Mouse (Mus musculus) midbrain, embryonic 12.5 days (tissue): Measurements from ENCODE around the gene Hnrnpk. TPM values are rescaled to one million over a fixed set of nuclear protein-coding genes. Genes with fewer than 3 reads are reported as not detected.
"Not testable (repeated sequence)": the region's sequence is repeated elsewhere in the genome, so short reads cannot be mapped to it uniquely, and the experiment has no call there.

Experiments used
- ATAC-seq: fragments of 200-750 bp; cut with Nextera tagmentation; 2 replicates; pipeline ENCODE4 v1.8.0; 2017; ENCODE audit warnings: low read depth, moderate TSS enrichment, moderate library complexity; ENCODE audit not compliant: low FRiP score
- H3K27ac ChIP-seq: fragments of 300-500 bp; sonication (generic); replicated peaks from 2 replicates; pipeline ENCODE4 v1.5.1; 2016; ENCODE audit warnings: mild to moderate bottlenecking
- H3K27me3 ChIP-seq: fragments of 300-500 bp; sonication (generic); 2 replicates; pipeline ENCODE4 v1.6.1; 2016; ENCODE audit warnings: mild to moderate bottlenecking
- H3K36me3 ChIP-seq: fragments of 300-500 bp; sonication (generic); 2 replicates; pipeline ENCODE4 v1.6.1; 2016
- H3K4me1 ChIP-seq: fragments of 300-500 bp; sonication (generic); 2 replicates; pipeline ENCODE4 v1.6.1; 2016
- H3K4me2 ChIP-seq: fragments of 300-500 bp; sonication (generic); replicated peaks from 2 replicates; pipeline ENCODE4 v1.6.1; 2016; ENCODE audit warnings: mild to moderate bottlenecking, moderate library complexity
- H3K4me3 ChIP-seq: fragments of 300-500 bp; sonication (generic); 2 replicates; pipeline ENCODE4 v1.5.1; 2016; ENCODE audit warnings: mild to moderate bottlenecking
- H3K9ac ChIP-seq: fragments of 300-500 bp; sonication (generic); replicated peaks from 2 replicates; pipeline ENCODE4 v1.6.1; 2016; ENCODE audit warnings: mild to moderate bottlenecking, moderate library complexity
- H3K9me3 ChIP-seq: fragments of 300-500 bp; sonication (generic); 2 replicates; pipeline ENCODE4 v1.6.1; 2016; ENCODE audit warnings: mild to moderate bottlenecking
- whole genome bisulfite sequencing: fragments of 180-500 bp; shearing (Covaris S2); methylation state at CpG from one replicate; pipeline ENCODE4 v1.1.7; 2016; 5-methylcytosine and 5-hydroxymethylcytosine counted together
- polyA plus RNA-seq: library from polyadenylated mRNA; unstranded; fragments of >200 nt; fragmentation: Nextera tagmentation; extraction: Ambion mirVana; gene quantifications from 2 replicates; pipeline ENCODE4 v1.2.1, GENCODE M21; 2016

The Hnrnpk gene
- polyA plus RNA-seq, 1 experiment from 2014 or later: 2,145 TPM

DNA sequence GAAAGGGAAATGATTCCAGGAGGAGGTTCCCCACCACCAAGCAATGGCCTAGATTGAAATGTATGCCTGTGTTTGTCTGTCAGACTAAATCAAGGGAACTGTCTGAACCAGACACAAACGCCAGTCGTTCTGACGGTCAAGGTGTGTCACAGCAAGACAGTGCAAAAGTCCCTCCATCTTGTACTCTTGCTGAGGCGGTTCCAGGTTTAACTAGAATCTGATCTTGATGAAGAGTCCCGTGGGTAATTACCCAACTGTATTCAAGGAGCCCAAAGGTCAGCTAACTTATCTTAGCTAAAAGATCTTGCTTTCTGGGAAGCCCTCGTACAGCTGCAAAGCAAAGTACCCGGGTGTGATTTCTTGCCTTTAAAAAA is 17.6 kb downstream of the Hnrnpk start:
- H3K4me1 ChIP-seq: peaks cover 6% of the 10 kb centered on the region
- H3K9me3 ChIP-seq: peaks cover 16% of the 10 kb centered on the region
- H3K36me3 ChIP-seq: peaks cover 32% of the 10 kb centered on the region
- no peaks in the 10 kb centered on the region for H3K27me3 ChIP-seq
- ATAC-seq: no peak; the same call in 1 of the 2 replicates
- peak overlapping the region; percentile 74 for H3K9ac ChIP-seq
- peak overlapping the region; percentile 78 for H3K4me2 ChIP-seq
- 88% methylated on average over 7 of the region's 7 CpGs for WGBS
- no peak overlapping the region for H3K27ac ChIP-seq
- peak overlapping the region; percentile 82 for H3K4me3 ChIP-seq

- Histone ChIP-seq H3K27me3 (no peaks in the 10 kb centered on the region), H3K9ac (peak within 1 kb of the TSS; percentile 74), H3K9me3 (peaks cover 21% of the 10 kb centered on the region), H3K36me3 (peaks cover 34% of the 10 kb centered on the region), H3K4me2 (peak within 1 kb of the TSS; percentile 78), H3K4me3 (peak within 1 kb of the TSS; percentile 82), H3K4me1 (peaks cover 6% of the 10 kb centered on the region), H3K27ac (0 out of 2 replicates have a peak within 1 kb of the TSS, but pooled peaks have one; percentile 5)
- peak; percentile 75 for ATAC-seq
- 4% methylated on average over 80 of the region's 80 CpGs for WGBS
These were observed 18.2 kb downstream of the Hnrnpk start, which contains the start of gene 2210016F16Rik for GRCm38 (mm10) chr13:58384779-58385546. Gene 2210016F16Rik, minus strand, starts transcription at chr13:58385225.

GRCm38 (mm10) chr13:58384371-58384770 is 18.8 kb downstream of the Hnrnpk start:
- Histone ChIP-seq H3K4me3 (peak overlapping the region; percentile 82), H3K36me3 (peaks cover 31% of the 10 kb centered on the region), H3K27me3 (no peaks in the 10 kb centered on the region), H3K4me1 (peaks cover 6% of the 10 kb centered on the region), H3K9ac (peak overlapping the region; percentile 74), H3K9me3 (peaks cover 22% of the 10 kb centered on the region), H3K27ac (no peak overlapping the region), H3K4me2 (peak overlapping the region; percentile 78)
- WGBS: 60% methylated on average over 11 of the region's 11 CpGs
- ATAC-seq: 0 out of 2 replicates have a peak, but pooled peaks have one; percentile 56

DNA sequence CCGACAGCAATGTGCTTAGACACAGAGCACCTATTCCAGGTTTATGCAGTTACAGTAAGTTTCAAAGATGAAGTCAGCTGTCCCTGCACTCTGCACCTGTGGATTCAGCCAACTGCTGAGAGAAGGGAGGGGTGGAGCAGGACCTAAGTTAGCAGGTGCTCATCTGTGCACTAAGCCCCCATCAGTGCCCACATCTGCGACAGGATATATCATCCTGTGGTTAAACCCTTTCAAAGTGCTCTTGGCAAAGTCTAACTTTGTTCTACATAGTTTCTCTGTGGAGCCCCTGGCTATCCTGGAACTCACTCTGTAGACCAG is 30.0 kb downstream of the Hnrnpk start:
- no peaks in the 10 kb centered on the region for H3K36me3 ChIP-seq
- 91% methylated on average over 2 of the region's 2 CpGs for WGBS
- H3K4me3 ChIP-seq: no peak overlapping the region
- no peaks in the 10 kb centered on the region for H3K9me3 ChIP-seq
- no peaks in the 10 kb centered on the region for H3K27me3 ChIP-seq
- H3K27ac ChIP-seq: no peak overlapping the region
- no peak overlapping the region for H3K9ac ChIP-seq
- no peaks in the 10 kb centered on the region for H3K4me1 ChIP-seq
- H3K4me2 ChIP-seq: no peak overlapping the region
- ATAC-seq: no peak

GRCm38 (mm10) chr13:58372278-58373152 is 30.6 kb downstream of the Hnrnpk start:
- no peak for ATAC-seq
- H3K4me2 ChIP-seq: no peak overlapping the region
- no peaks in the 10 kb centered on the region for H3K36me3 ChIP-seq
- no peaks in the 10 kb centered on the region for H3K27me3 ChIP-seq
- no peak overlapping the region for H3K27ac ChIP-seq
- no peaks in the 10 kb centered on the region for H3K9me3 ChIP-seq
- H3K4me1 ChIP-seq: no peaks in the 10 kb centered on the region
- H3K4me3 ChIP-seq: no peak overlapping the region
- 89% methylated on average over 5 of the region's 5 CpGs for WGBS
- no peak overlapping the region for H3K9ac ChIP-seq

GRCm38 (mm10) chr13:58368835-58369234 is 34.3 kb downstream of the Hnrnpk start:
- no peak overlapping the region for H3K9ac ChIP-seq
- no peak overlapping the region for H3K4me2 ChIP-seq
- H3K27me3 ChIP-seq: no peaks in the 10 kb centered on the region
- H3K36me3 ChIP-seq: no peaks in the 10 kb centered on the region
- no peak overlapping the region for H3K27ac ChIP-seq
- no peaks in the 10 kb centered on the region for H3K9me3 ChIP-seq
- no peak overlapping the region for H3K4me3 ChIP-seq
- 83% methylated on average over 4 of the region's 4 CpGs for WGBS
- no peak for ATAC-seq
- no peaks in the 10 kb centered on the region for H3K4me1 ChIP-seq

DNA sequence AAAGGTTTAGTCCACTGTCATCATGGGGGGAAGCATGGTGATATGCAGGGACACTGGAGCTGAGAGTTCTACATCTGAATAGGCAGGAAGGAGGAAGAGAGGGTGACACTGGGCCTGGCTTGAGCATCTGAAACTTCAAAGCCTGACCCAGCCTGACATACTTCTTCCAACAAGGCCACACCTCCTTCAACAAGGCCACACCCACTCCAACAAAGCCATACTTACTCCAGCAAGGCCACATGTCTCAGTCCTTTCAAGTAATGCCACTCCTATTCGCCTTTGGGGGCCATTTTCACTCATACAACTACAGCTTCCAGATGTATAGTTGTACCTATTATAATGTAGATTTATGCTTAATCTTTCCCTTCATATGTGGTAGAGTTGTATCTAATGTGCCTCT is 35.5 kb downstream of the Hnrnpk start:
- Histone ChIP-seq H3K4me3 (no peak overlapping the region), H3K4me1 (no peaks in the 10 kb centered on the region), H3K36me3 (no peaks in the 10 kb centered on the region), H3K4me2 (no peak overlapping the region), H3K27me3 (no peaks in the 10 kb centered on the region), H3K9ac (no peak overlapping the region), H3K27ac (no peak overlapping the region), H3K9me3 (no peaks in the 10 kb centered on the region)
- 75% methylated on average over 1 of the region's 1 CpGs for WGBS
- no peak for ATAC-seq

GRCm38 (mm10) chr13:58366373-58366772 is 36.8 kb downstream of the Hnrnpk start:
- no peaks in the 10 kb centered on the region for H3K4me1 ChIP-seq
- no peaks in the 10 kb centered on the region for H3K27me3 ChIP-seq
- no peaks in the 10 kb centered on the region for H3K36me3 ChIP-seq
- no peak overlapping the region for H3K4me2 ChIP-seq
- no peaks in the 10 kb centered on the region for H3K9me3 ChIP-seq
- H3K9ac ChIP-seq: no peak overlapping the region
- H3K4me3 ChIP-seq: no peak overlapping the region
- no peak overlapping the region for H3K27ac ChIP-seq
- no peak for ATAC-seq
- WGBS: 86% methylated on average over 3 of the region's 3 CpGs

DNA sequence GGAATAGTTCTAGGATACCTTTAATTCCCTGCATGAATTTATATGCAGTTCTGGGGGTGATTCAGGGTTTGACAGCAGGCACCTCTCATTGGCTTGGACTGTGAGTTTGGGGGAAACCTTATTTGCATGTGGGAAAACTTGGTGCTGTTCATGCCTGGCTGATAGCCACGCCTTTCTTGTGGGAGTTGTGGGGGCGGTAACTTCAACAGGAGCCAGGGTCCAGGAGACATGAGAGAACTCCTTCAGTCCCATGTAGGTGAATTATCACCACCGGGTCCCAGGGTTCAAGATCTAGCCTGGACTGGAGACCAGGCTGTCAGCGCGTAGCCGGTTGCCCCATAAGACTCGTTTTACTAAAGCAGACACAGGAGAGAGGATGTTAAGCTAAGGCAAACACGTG is 38.0 kb downstream of the Hnrnpk start:
- H3K27me3 ChIP-seq, ATAC-seq: not testable (repeated sequence)
- 83% methylated on average over 8 of the region's 8 CpGs for WGBS

DNA sequence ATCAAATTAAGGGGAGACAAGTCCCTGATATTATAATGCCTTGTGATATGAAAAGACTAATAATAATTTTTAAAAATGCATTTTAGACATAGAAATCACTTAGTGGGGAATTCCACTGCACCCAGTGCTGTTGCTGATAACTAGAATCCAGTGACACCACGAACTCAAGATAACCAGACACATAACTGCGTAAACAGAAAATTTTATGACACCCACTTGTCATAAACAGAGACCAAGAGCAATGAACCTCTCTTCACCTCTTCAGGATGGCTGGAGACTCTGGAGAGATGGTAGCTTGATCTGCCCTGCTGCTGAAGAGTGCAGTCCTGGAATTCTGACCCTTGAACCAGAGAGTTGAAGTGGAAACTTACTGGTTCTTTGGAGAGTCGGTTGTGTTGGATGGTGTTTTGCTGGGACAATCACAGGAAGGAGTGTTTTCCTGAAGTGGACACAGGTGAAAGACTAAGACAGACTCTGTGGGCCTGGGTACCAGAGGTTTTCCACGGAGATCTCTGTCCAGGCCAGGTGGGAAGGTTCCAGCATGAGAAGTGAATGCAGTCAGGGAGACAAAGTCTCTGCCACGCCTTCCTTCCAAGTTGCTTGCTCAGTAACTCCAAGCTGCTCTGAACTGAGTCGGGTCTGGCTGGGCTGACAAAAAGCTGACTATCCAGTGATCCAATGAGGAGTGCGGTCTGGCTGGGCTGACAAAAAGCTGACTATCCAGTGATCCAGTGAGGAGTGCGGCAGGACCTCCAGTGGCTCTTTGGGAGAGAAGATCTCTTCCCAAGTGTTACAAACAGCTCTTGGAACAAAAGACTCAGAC is 38.6 kb downstream of the Hnrnpk start:
- Histone ChIP-seq H3K9me3 (no peaks in the 10 kb centered on the region), H3K4me1 (no peaks in the 10 kb centered on the region), H3K36me3 (no peaks in the 10 kb centered on the region), H3K4me3 (no peak overlapping the region), H3K27ac (no peak overlapping the region), H3K27me3 (peaks cover 5% of the 10 kb centered on the region; the same call in 1 of the 2 replicates), H3K4me2 (no peak overlapping the region), H3K9ac (no peak overlapping the region)
- no peak for ATAC-seq
- 83% methylated on average over 8 of the region's 8 CpGs for WGBS

More for the DNA sequence above, 38.0 kb downstream of the Hnrnpk start:
- not testable (repeated sequence) for H3K9ac ChIP-seq, H3K4me1 ChIP-seq, H3K4me3 ChIP-seq, H3K36me3 ChIP-seq, H3K4me2 ChIP-seq, H3K27ac ChIP-seq, H3K9me3 ChIP-seq

DNA sequence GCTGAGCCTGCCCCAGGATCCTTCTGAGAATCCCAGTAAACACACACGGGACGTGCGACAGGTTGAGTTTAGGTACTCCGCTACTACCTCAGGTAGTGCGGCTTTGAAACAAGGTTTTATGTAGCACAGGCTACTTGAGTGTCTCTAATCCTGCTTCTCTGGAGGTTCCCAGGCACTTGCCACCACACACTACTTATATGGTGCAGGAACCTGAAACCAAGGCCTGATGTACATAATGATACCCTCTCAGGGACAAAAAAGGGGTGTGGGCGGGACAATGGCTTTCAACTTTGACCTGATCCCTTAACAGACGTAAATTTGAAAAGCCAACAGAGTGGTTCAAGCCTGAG is 43.9 kb downstream of the Hnrnpk start:
- 4% methylated on average over 7 of the region's 7 CpGs for WGBS

More for the DNA sequence above, 43.9 kb downstream of the Hnrnpk start:
- Histone ChIP-seq H3K4me3 (peak overlapping the region; percentile 70), H3K27ac (no peak overlapping the region), H3K27me3 (peaks cover 5% of the 10 kb centered on the region), H3K9me3 (no peaks in the 10 kb centered on the region), H3K9ac (peak overlapping the region; percentile 51; the same call in 1 of the 2 replicates), H3K4me2 (peak overlapping the region; percentile 94), H3K36me3 (no peaks in the 10 kb centered on the region), H3K4me1 (0 out of 2 replicates have a peak, but pooled peaks cover 3% of the 10 kb centered on the region)
- peak; percentile 81; the same call in 1 of the 2 replicates for ATAC-seq
